ENCODE assay signal across 8 mouse cellular contexts in genomic region chr7:56018972-56019929, GRCm38 (mm10). TPM values are rescaled to one million over a fixed set of nuclear protein-coding genes. Genes with fewer than 3 reads are reported as not detected.
DNase-seq lines count a peak whose midpoint lies in the region; ATAC-seq lines count a peak whose summit lies in the region.

No protein-coding gene starts in this region.

- peak; percentile 50 for DNase-seq in 3T3-L1 (ENCODE audit: low read depth, low spot score)
- DNase-seq in adrenal gland, postnatal 14 days: peak; percentile 83
- DNase-seq in embryonic facial prominence, embryonic 11.5 days (ENCODE audit: low spot score): peak; percentile 87
- DNase-seq in heart, adult 11 months: peak; percentile 98
- DNase-seq in kidney, adult 11 months: peak; percentile 54
- peak; percentile 79 for DNase-seq in limb, embryonic 11.5 days (ENCODE audit: low spot score)
- DNase-seq in spleen, adult 12 weeks (ENCODE audit: low spot score): peak; percentile 67

- WGBS in embryonic facial prominence, embryonic 11.5 days: under 1% methylated on average over 54 of the region's 71 CpGs
- under 1% methylated on average over 61 of the region's 71 CpGs for WGBS in limb, embryonic 11.5 days
- under 1% methylated on average over 52 of the region's 71 CpGs for WGBS in midbrain, embryonic 12.5 days

- ATAC-seq in embryonic facial prominence, embryonic 11.5 days (replicated peaks; ENCODE audit: insufficient number of reproducible peaks, low FRiP score, low TSS enrichment, low read depth): peak; percentile 94
- ATAC-seq in limb, embryonic 11.5 days (ENCODE audit: insufficient number of reproducible peaks, low FRiP score, low TSS enrichment, low read depth): peak; percentile 90
- peak; percentile 96 for ATAC-seq in midbrain, embryonic 12.5 days (ENCODE audit: low FRiP score, low read depth)

- no peaks in the 10 kb centered on the region for H3K36me3 ChIP-seq in embryonic facial prominence, embryonic 11.5 days (replicated peaks; ENCODE audit: control insufficient read depth, insufficient read depth, low read depth, low read length)
- H3K36me3 ChIP-seq in limb, embryonic 11.5 days (ENCODE audit: control insufficient read depth, insufficient read depth, low read length): no peaks in the 10 kb centered on the region
- H3K36me3 ChIP-seq in midbrain, embryonic 12.5 days: no peaks in the 10 kb centered on the region

- H3K4me2 ChIP-seq in embryonic facial prominence, embryonic 11.5 days (ENCODE audit: low read depth, low read length): peak overlapping the region; percentile 74
- peak overlapping the region; percentile 79 for H3K4me2 ChIP-seq in limb, embryonic 11.5 days (ENCODE audit: low read depth, severe bottlenecking)
- peak overlapping the region; percentile 66 for H3K4me2 ChIP-seq in midbrain, embryonic 12.5 days (replicated peaks)

- no peaks in the 10 kb centered on the region for H3K27me3 ChIP-seq in embryonic facial prominence, embryonic 11.5 days (ENCODE audit: control insufficient read depth, insufficient read depth, low read length)
- H3K27me3 ChIP-seq in limb, embryonic 11.5 days (ENCODE audit: control insufficient read depth, insufficient read depth, low read length): no peaks in the 10 kb centered on the region
- H3K27me3 ChIP-seq in midbrain, embryonic 12.5 days: no peaks in the 10 kb centered on the region

- peak overlapping the region; percentile 70 for H3K4me3 ChIP-seq in embryonic facial prominence, embryonic 11.5 days (ENCODE audit: low read depth, low read length)
- peak overlapping the region; percentile 63 for H3K4me3 ChIP-seq in limb, embryonic 11.5 days (ENCODE audit: low read depth, low read length)
- H3K4me3 ChIP-seq in midbrain, embryonic 12.5 days: peak overlapping the region; percentile 71

- no peak overlapping the region for H3K27ac ChIP-seq in embryonic facial prominence, embryonic 11.5 days (replicated peaks; ENCODE audit: low read depth, low read length)
- no peak overlapping the region for H3K27ac ChIP-seq in limb, embryonic 11.5 days (replicated peaks; ENCODE audit: low read depth, low read length)
- H3K27ac ChIP-seq in midbrain, embryonic 12.5 days (replicated peaks): peak overlapping the region; percentile 79

- no peaks in the 10 kb centered on the region for H3K9me3 ChIP-seq in embryonic facial prominence, embryonic 11.5 days (replicated peaks; ENCODE audit: control insufficient read depth, low read length)
- no peaks in the 10 kb centered on the region for H3K9me3 ChIP-seq in limb, embryonic 11.5 days (ENCODE audit: control insufficient read depth, low read length)
- H3K9me3 ChIP-seq in midbrain, embryonic 12.5 days: no peaks in the 10 kb centered on the region

- H3K9ac ChIP-seq in embryonic facial prominence, embryonic 11.5 days (replicated peaks; ENCODE audit: low read length): peak overlapping the region; percentile 77
- peak overlapping the region; percentile 81 for H3K9ac ChIP-seq in limb, embryonic 11.5 days (ENCODE audit: low read length)
- peak overlapping the region; percentile 74 for H3K9ac ChIP-seq in midbrain, embryonic 12.5 days (replicated peaks)

- no peaks in the 10 kb centered on the region for H3K4me1 ChIP-seq in embryonic facial prominence, embryonic 11.5 days (ENCODE audit: control insufficient read depth, insufficient read depth, low read length)
- H3K4me1 ChIP-seq in limb, embryonic 11.5 days (ENCODE audit: control insufficient read depth, insufficient read depth, low read length): no peaks in the 10 kb centered on the region; the same call in 1 of the 2 replicates
- peaks cover 5% of the 10 kb centered on the region; the same call in 1 of the 2 replicates for H3K4me1 ChIP-seq in midbrain, embryonic 12.5 days

RNA-seq across cellular contexts. Expression of gene Nipa1, which starts 0.5 kb away (rescaled TPM):
- 5.8 TPM in 2 replicates for total RNA-seq in adrenal gland, postnatal 14 days (2021)
- polyA plus RNA-seq in embryonic facial prominence, embryonic 11.5 days (2014; fragmentation: Nextera tagmentation; extraction: Ambion mirVana): 7.4 and 8.3 TPM in 2 replicates
- 5.6 and 6.3 TPM in 2 replicates for polyA plus RNA-seq in limb, embryonic 11.5 days (2014; fragmentation: Nextera tagmentation; extraction: Ambion mirVana)
- 15.2 TPM in 2 replicates for polyA plus RNA-seq in midbrain, embryonic 12.5 days (2016; fragmentation: Nextera tagmentation; extraction: Ambion mirVana)

RNA-seq across cellular contexts. Expression of gene Herc2, which starts 30.7 kb away (rescaled TPM):
- 55.7 and 60.6 TPM in 2 replicates for total RNA-seq in adrenal gland, postnatal 14 days (2021)
- 22.9 and 27.4 TPM in 2 replicates for polyA plus RNA-seq in embryonic facial prominence, embryonic 11.5 days (2014; fragmentation: Nextera tagmentation; extraction: Ambion mirVana)
- polyA plus RNA-seq in limb, embryonic 11.5 days (2014; fragmentation: Nextera tagmentation; extraction: Ambion mirVana): 21.5 and 29.7 TPM in 2 replicates
- polyA plus RNA-seq in midbrain, embryonic 12.5 days (2016; fragmentation: Nextera tagmentation; extraction: Ambion mirVana): 37.6 and 39.6 TPM in 2 replicates

RNA-seq across cellular contexts. Expression of gene Nipa2, which starts 57.0 kb away (rescaled TPM):
- total RNA-seq in adrenal gland, postnatal 14 days (2021): 43.6 and 44.6 TPM in 2 replicates
- polyA plus RNA-seq in embryonic facial prominence, embryonic 11.5 days (2014; fragmentation: Nextera tagmentation; extraction: Ambion mirVana): 54.4 and 55.1 TPM in 2 replicates
- 49.8 and 53.7 TPM in 2 replicates for polyA plus RNA-seq in limb, embryonic 11.5 days (2014; fragmentation: Nextera tagmentation; extraction: Ambion mirVana)
- polyA plus RNA-seq in midbrain, embryonic 12.5 days (2016; fragmentation: Nextera tagmentation; extraction: Ambion mirVana): 44.1 and 50.7 TPM in 2 replicates
